Mouse (Mus musculus) hindbrain, embryonic 10.5 days (tissue): ENCODE data around the gene Cep170. TPM values are rescaled to one million over a fixed set of nuclear protein-coding genes. Genes with fewer than 3 reads are reported as not detected.

ENCODE experiments used
- DNase-seq: peaks from one replicate; pipeline ENCODE4 v3.0.0-alpha.2; 2017; ENCODE audit warnings: low spot score
- H3K27ac ChIP-seq: fragments of 300-500 bp; sonication (generic); 2 replicates; pipeline ENCODE4 v1.5.1; 2016; ENCODE audit warnings: mild to moderate bottlenecking, moderate library complexity
- H3K27me3 ChIP-seq: fragments of 300-500 bp; sonication (generic); 2 replicates; pipeline ENCODE4 v1.6.1; 2016; ENCODE audit warnings: mild to moderate bottlenecking; ENCODE audit not compliant: poor library complexity, insufficient read depth, severe bottlenecking
- H3K36me3 ChIP-seq: fragments of 300-500 bp; sonication (generic); 2 replicates; pipeline ENCODE4 v1.6.1; 2016; ENCODE audit warnings: mild to moderate bottlenecking, moderate library complexity
- H3K4me1 ChIP-seq: fragments of 300-500 bp; sonication (generic); replicated peaks from 2 replicates; pipeline ENCODE4 v1.6.1; 2016; ENCODE audit warnings: mild to moderate bottlenecking
- H3K4me3 ChIP-seq: fragments of 300-500 bp; sonication (generic); 2 replicates; pipeline ENCODE4 v1.5.1; 2016; ENCODE audit warnings: mild to moderate bottlenecking, moderate library complexity
- H3K9me3 ChIP-seq: fragments of 300-500 bp; sonication (generic); 2 replicates; pipeline ENCODE4 v1.6.1; 2016; ENCODE audit warnings: mild to moderate bottlenecking, moderate library complexity
- WGBS: fragments of 180-500 bp; shearing (Covaris S2); methylation state at CpG from one replicate; pipeline ENCODE4 v1.1.7; 2016; 5-methylcytosine and 5-hydroxymethylcytosine counted together
- polyA plus RNA-seq: library from polyadenylated mRNA; unstranded; fragments of >200 nt; fragmentation: Nextera tagmentation; extraction: Ambion mirVana; gene quantifications from 2 replicates; pipeline ENCODE4 v1.2.1, GENCODE M21; 2016

Gene Cep170
- polyA plus RNA-seq, 1 experiment from 2014 or later: 42.4 TPM

GRCm38 (mm10) chr1:176762295-176762694 is 51.6 kb downstream of the Cep170 start:
- H3K4me3 ChIP-seq: no peak overlapping the region
- no peaks in the 10 kb centered on the region for H3K4me1 ChIP-seq
- H3K36me3 ChIP-seq: peaks cover 54% of the 10 kb centered on the region
- DNase-seq: no peak
- no peaks in the 10 kb centered on the region for H3K9me3 ChIP-seq
- H3K27me3 ChIP-seq: no peaks in the 10 kb centered on the region
- 98% methylated on average over 2 of the region's 2 CpGs for WGBS
- no peak overlapping the region for H3K27ac ChIP-seq

- Histone ChIP-seq H3K9me3 (no peaks in the 10 kb centered on the region), H3K4me3 (no peak overlapping the region), H3K36me3 (peaks cover 60% of the 10 kb centered on the region), H3K27me3 (no peaks in the 10 kb centered on the region), H3K27ac (no peak overlapping the region), H3K4me1 (no peaks in the 10 kb centered on the region)
- WGBS: 98% methylated on average over 1 of the region's 1 CpGs
- DNase-seq: no peak
Observed at GRCm38 (mm10) chr1:176760673-176761072, 53.2 kb downstream of the Cep170 start.

GRCm38 (mm10) chr1:176755586-176755985 is 58.3 kb downstream of the Cep170 start:
- WGBS: 93% methylated on average over 9 of the region's 9 CpGs
- Histone ChIP-seq H3K27ac (no peak overlapping the region), H3K9me3 (no peaks in the 10 kb centered on the region), H3K27me3 (no peaks in the 10 kb centered on the region), H3K4me1 (no peaks in the 10 kb centered on the region), H3K4me3 (no peak overlapping the region), H3K36me3 (peaks cover 72% of the 10 kb centered on the region)
- DNase-seq: no peak

- DNase-seq: no peak
- H3K27ac ChIP-seq: no peak overlapping the region
- no peaks in the 10 kb centered on the region for H3K4me1 ChIP-seq
- peaks cover 75% of the 10 kb centered on the region for H3K36me3 ChIP-seq
- no peaks in the 10 kb centered on the region for H3K27me3 ChIP-seq
- H3K4me3 ChIP-seq: no peak overlapping the region
- 83% methylated on average over 14 of the region's 14 CpGs for WGBS
- no peaks in the 10 kb centered on the region for H3K9me3 ChIP-seq
Observed at GRCm38 (mm10) chr1:176753861-176754718, 59.8 kb downstream of the Cep170 start.

GRCm38 (mm10) chr1:176749708-176750107 is 64.2 kb downstream of the Cep170 start:
- Histone ChIP-seq H3K27me3 (no peaks in the 10 kb centered on the region), H3K27ac (no peak overlapping the region), H3K9me3 (no peaks in the 10 kb centered on the region), H3K36me3 (peaks cover 52% of the 10 kb centered on the region), H3K4me1 (no peaks in the 10 kb centered on the region), H3K4me3 (no peak overlapping the region)
- 96% methylated on average over 7 of the region's 7 CpGs for WGBS
- no peak for DNase-seq

- Histone ChIP-seq H3K36me3 (peaks cover 84% of the 10 kb centered on the region), H3K9me3 (no peaks in the 10 kb centered on the region), H3K27me3 (no peaks in the 10 kb centered on the region), H3K27ac (no peak overlapping the region), H3K4me1 (no peaks in the 10 kb centered on the region), H3K4me3 (no peak overlapping the region)
- WGBS: 89% methylated on average over 2 of the region's 2 CpGs
- no peak for DNase-seq
Observed at GRCm38 (mm10) chr1:176732834-176733233, 81.0 kb downstream of the Cep170 start.

GRCm38 (mm10) chr1:176730528-176730927 is 83.3 kb downstream of the Cep170 start:
- no peaks in the 10 kb centered on the region for H3K27me3 ChIP-seq
- H3K27ac ChIP-seq: no peak overlapping the region
- no peaks in the 10 kb centered on the region for H3K9me3 ChIP-seq
- no peak overlapping the region for H3K4me3 ChIP-seq
- WGBS: 93% methylated on average over 2 of the region's 2 CpGs
- H3K36me3 ChIP-seq: peaks cover 61% of the 10 kb centered on the region
- no peak for DNase-seq
- no peaks in the 10 kb centered on the region for H3K4me1 ChIP-seq

- Histone ChIP-seq H3K27me3 (no peaks in the 10 kb centered on the region), H3K9me3 (no peaks in the 10 kb centered on the region), H3K4me3 (no peak overlapping the region), H3K36me3 (peaks cover 35% of the 10 kb centered on the region), H3K27ac (no peak overlapping the region), H3K4me1 (no peaks in the 10 kb centered on the region)
- WGBS: 93% methylated on average over 2 of the region's 2 CpGs
- DNase-seq: no peak
Observed at GRCm38 (mm10) chr1:176727372-176727771, 86.5 kb downstream of the Cep170 start.

- no peaks in the 10 kb centered on the region for H3K27me3 ChIP-seq
- H3K4me3 ChIP-seq: no peak overlapping the region
- H3K9me3 ChIP-seq: no peaks in the 10 kb centered on the region
- H3K4me1 ChIP-seq: no peaks in the 10 kb centered on the region
- DNase-seq: no peak
- 95% methylated on average over 20 of the region's 20 CpGs for WGBS
- peaks cover 9% of the 10 kb centered on the region for H3K36me3 ChIP-seq
- H3K27ac ChIP-seq: no peak overlapping the region
Observed at GRCm38 (mm10) chr1:176724771-176725170, 89.1 kb downstream of the Cep170 start.

GRCm38 (mm10) chr1:176723858-176724713 is 89.8 kb downstream of the Cep170 start:
- H3K4me3 ChIP-seq: no peak overlapping the region
- no peaks in the 10 kb centered on the region for H3K4me1 ChIP-seq
- DNase-seq: no peak
- no peak overlapping the region for H3K27ac ChIP-seq
- 84% methylated on average over 8 of the region's 8 CpGs for WGBS
- H3K9me3 ChIP-seq: no peaks in the 10 kb centered on the region
- H3K36me3 ChIP-seq: peaks cover 7% of the 10 kb centered on the region; the same call in 1 of the 2 replicates
- no peaks in the 10 kb centered on the region for H3K27me3 ChIP-seq

- Histone ChIP-seq H3K36me3 (no peaks in the 10 kb centered on the region), H3K4me1 (no peaks in the 10 kb centered on the region), H3K27ac (no peak overlapping the region), H3K27me3 (no peaks in the 10 kb centered on the region), H3K4me3 (no peak overlapping the region), H3K9me3 (no peaks in the 10 kb centered on the region)
- no peak for DNase-seq
- WGBS: 46% methylated on average over 2 of the region's 2 CpGs
Observed at GRCm38 (mm10) chr1:176712436-176712835, 101.4 kb downstream of the Cep170 start.

GRCm38 (mm10) chr1:176700226-176700625 is 113.6 kb downstream of the Cep170 start:
- Histone ChIP-seq H3K4me3 (no peak overlapping the region), H3K27me3 (no peaks in the 10 kb centered on the region), H3K36me3 (no peaks in the 10 kb centered on the region), H3K4me1 (no peaks in the 10 kb centered on the region), H3K9me3 (no peaks in the 10 kb centered on the region), H3K27ac (no peak overlapping the region)
- DNase-seq: no peak
- WGBS: 91% methylated on average over 1 of the region's 1 CpGs

- Histone ChIP-seq H3K9me3 (no peaks in the 10 kb centered on the region), H3K27me3 (no peaks in the 10 kb centered on the region), H3K4me3 (no peak overlapping the region), H3K36me3 (no peaks in the 10 kb centered on the region), H3K27ac (no peak overlapping the region), H3K4me1 (no peaks in the 10 kb centered on the region)
- peak; percentile 23 for DNase-seq
Observed at GRCm38 (mm10) chr1:176699793-176700192, 114.1 kb downstream of the Cep170 start.
